Mouse (Mus musculus) neural tube, embryonic 12.5 days (tissue): ENCODE results near the gene Olfr464. TPM values are rescaled to one million over a fixed set of nuclear protein-coding genes. Genes with fewer than 3 reads are reported as not detected.
"Not testable (repeated sequence)": the region's sequence is repeated elsewhere in the genome, so short reads cannot be mapped to it uniquely, and the experiment has no call there.

Experiments
- ATAC-seq: fragments of 200-750 bp; cut with Nextera tagmentation; 2 replicates; pipeline ENCODE4 v1.8.0; 2017; ENCODE audit warnings: low read depth, mild to moderate bottlenecking, moderate TSS enrichment, moderate library complexity; ENCODE audit not compliant: low FRiP score
- H3K27ac ChIP-seq: fragments of 300-500 bp; sonication (generic); 2 replicates; pipeline ENCODE4 v1.5.1; 2016
- H3K27me3 ChIP-seq: fragments of 300-500 bp; sonication (generic); replicated peaks from 2 replicates; pipeline ENCODE4 v1.6.1; 2016; ENCODE audit warnings: mild to moderate bottlenecking
- H3K36me3 ChIP-seq: fragments of 300-500 bp; sonication (generic); 2 replicates; pipeline ENCODE4 v1.6.1; 2016; ENCODE audit warnings: mild to moderate bottlenecking
- H3K4me1 ChIP-seq: fragments of 300-500 bp; sonication (generic); 2 replicates; pipeline ENCODE4 v1.6.1; 2016
- H3K4me2 ChIP-seq: fragments of 300-500 bp; sonication (generic); replicated peaks from 2 replicates; pipeline ENCODE4 v1.6.1; 2016; ENCODE audit warnings: mild to moderate bottlenecking
- H3K4me3 ChIP-seq: fragments of 300-500 bp; sonication (generic); 2 replicates; pipeline ENCODE4 v1.5.1; 2016
- H3K9ac ChIP-seq: fragments of 300-500 bp; sonication (generic); 2 replicates; pipeline ENCODE4 v1.6.1; 2016; ENCODE audit warnings: mild to moderate bottlenecking
- H3K9me3 ChIP-seq: fragments of 300-500 bp; sonication (generic); 2 replicates; pipeline ENCODE4 v1.6.1; 2016; ENCODE audit warnings: mild to moderate bottlenecking
- WGBS: fragments of 180-500 bp; shearing (Covaris S2); methylation state at CpG from one replicate; pipeline ENCODE4 v1.1.7; 2016; 5-methylcytosine and 5-hydroxymethylcytosine counted together
- polyA plus RNA-seq: library from polyadenylated mRNA; unstranded; fragments of >200 nt; fragmentation: Nextera tagmentation; extraction: Ambion mirVana; gene quantifications from 2 replicates; pipeline ENCODE4 v1.2.1, GENCODE M21; 2016

The Olfr464 gene
- polyA plus RNA-seq, 1 experiment from 2014 or later: not detected

DNA sequence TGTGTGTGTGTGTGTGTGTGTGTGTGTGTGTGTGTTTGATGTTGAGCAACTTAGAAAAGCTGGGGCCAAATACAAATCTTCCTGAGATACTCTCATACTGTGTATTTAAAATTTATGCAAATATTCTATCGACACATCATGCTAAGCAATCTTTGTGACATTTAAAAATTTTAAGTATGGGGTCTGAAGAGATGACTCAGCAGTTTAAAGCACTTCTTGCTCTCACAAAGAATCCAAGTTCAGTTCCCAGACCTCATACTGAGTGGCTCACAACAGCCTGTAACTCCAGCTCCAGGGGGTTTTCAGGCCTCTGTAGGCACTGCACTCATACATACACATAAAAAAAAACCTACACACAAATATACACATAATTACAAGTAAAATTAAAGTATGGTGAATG lies 4.8 kb downstream of the Olfr464 start:
- no peak overlapping the region for H3K4me2 ChIP-seq
- no peaks in the 10 kb centered on the region for H3K9me3 ChIP-seq
- no peaks in the 10 kb centered on the region for H3K4me1 ChIP-seq
- H3K4me3 ChIP-seq: no peak overlapping the region
- H3K27me3 ChIP-seq: no peaks in the 10 kb centered on the region
- WGBS: 86% methylated on average over 1 of the region's 1 CpGs
- no peaks in the 10 kb centered on the region for H3K36me3 ChIP-seq
- ATAC-seq: no peak
- H3K9ac ChIP-seq: no peak overlapping the region
- no peak overlapping the region for H3K27ac ChIP-seq

DNA sequence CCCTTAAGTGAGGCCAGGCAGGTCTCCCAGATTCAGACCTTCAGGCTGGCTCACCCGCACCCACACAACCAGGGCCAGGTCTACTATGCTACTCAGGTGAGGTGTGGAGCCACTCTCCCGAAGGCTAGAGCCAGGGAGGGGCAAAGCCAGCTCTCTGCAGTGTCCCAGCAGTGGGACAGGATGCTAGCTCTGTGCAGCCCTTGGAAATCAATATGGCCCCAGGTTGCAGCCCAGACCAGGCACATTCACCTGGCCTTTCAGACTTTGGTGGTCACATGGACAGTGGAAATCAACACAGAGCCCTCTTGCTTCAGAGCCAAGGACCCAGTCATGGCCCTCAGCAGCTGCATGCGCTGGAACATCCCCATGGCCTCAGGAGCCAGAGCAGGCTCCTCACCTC lies 16.4 kb downstream of the Olfr464 start:
- WGBS: 86% methylated on average over 3 of the region's 3 CpGs
- Histone ChIP-seq H3K27ac (no peak overlapping the region), H3K9me3 (no peaks in the 10 kb centered on the region), H3K4me1 (no peaks in the 10 kb centered on the region), H3K4me2 (no peak overlapping the region), H3K9ac (no peak overlapping the region), H3K27me3 (no peaks in the 10 kb centered on the region), H3K4me3 (no peak overlapping the region), H3K36me3 (no peaks in the 10 kb centered on the region)
- no peak for ATAC-seq

DNA sequence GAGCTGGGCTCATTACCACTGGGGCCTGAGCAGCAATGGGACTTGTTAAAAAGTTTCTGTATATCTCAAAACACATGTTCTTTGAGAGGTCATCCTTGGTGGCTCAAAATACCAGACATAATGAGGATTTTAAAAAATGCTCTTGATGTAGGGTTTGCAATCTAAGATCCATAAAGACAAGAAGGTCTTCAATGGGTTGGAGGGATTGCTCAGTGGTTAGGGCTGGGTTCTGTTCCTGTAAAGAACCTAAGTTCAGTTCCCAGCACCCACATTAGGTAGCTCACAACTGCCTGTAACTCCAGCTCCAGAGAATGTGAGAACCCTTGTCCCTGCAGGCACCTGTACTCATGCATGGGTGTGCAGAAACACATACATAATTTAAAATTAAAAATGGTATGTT lies 23.5 kb downstream of the Olfr464 start, which contains the start of gene Olfr463:
Gene Olfr463 (minus strand): TSS at position 101 of the 400 bp plus-strand sequence.
- Histone ChIP-seq H3K4me1 (no peaks in the 10 kb centered on the region), H3K27ac (no peak within 1 kb of the TSS), H3K4me3 (no peak within 1 kb of the TSS), H3K27me3 (peaks cover 3% of the 10 kb centered on the region), H3K36me3 (no peaks in the 10 kb centered on the region), H3K4me2 (no peak within 1 kb of the TSS), H3K9ac (no peak within 1 kb of the TSS), H3K9me3 (no peaks in the 10 kb centered on the region)
- no peak for ATAC-seq

DNA sequence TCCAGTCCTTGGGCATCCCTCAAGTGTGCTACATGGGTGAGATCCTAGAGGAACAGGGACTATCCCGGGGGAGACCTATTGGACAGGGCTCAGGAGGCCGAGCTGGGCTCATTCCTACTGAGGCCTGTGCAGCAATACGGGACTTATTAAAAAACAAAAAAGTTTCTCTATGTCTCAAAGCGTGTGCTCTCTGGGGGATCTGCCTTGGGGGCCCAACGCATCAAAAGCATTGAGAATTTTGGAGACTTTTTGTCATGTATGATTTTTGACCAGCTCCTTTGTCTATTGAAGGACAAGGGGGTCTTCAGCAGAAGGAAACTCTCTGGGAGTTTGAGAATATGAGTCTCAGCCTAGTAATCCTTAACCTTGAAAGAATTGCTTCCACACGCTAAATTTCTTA lies 28.6 kb downstream of the Olfr464 start, which contains the start of gene Olfr462:
Gene Olfr462 (minus strand): TSS at position 101 of the 400 bp plus-strand sequence.
- Histone ChIP-seq H3K27ac (no peak within 1 kb of the TSS), H3K9me3 (no peaks in the 10 kb centered on the region), H3K9ac (no peak within 1 kb of the TSS), H3K4me1 (no peaks in the 10 kb centered on the region), H3K4me2 (no peak within 1 kb of the TSS), H3K36me3 (no peaks in the 10 kb centered on the region), H3K27me3 (no peaks in the 10 kb centered on the region), H3K4me3 (no peak within 1 kb of the TSS)
- WGBS: 89% methylated on average over 6 of the region's 6 CpGs
- ATAC-seq: no peak

DNA sequence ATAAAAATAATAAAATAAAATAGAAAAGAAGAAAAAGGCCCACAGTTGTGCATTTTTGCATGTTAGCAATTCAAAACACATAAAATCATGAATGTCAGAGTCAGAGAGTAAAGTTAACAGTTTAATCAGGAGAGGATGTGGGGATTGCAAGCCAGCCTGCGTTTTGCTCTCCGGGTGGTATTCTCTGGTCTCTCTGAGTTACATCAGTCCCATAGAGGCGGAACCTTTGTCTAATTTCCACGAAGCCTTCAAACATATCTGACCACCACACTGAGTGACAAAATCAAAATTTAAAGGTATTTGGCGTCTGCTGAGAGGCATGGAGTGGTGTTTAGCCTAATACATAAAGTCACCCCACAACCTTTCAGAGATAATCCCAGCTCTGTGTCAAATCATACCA lies 35.9 kb downstream of the Olfr464 start:
- H3K9me3 ChIP-seq: no peaks in the 10 kb centered on the region
- WGBS: 80% methylated on average over 5 of the region's 5 CpGs
- no peak for ATAC-seq

GRCm38 (mm10) chr11:87883493-87883892 lies 37.3 kb downstream of the Olfr464 start:
- no peak overlapping the region for H3K4me3 ChIP-seq
- no peak overlapping the region for H3K4me2 ChIP-seq
- H3K9ac ChIP-seq: no peak overlapping the region
- no peaks in the 10 kb centered on the region for H3K27me3 ChIP-seq
- H3K4me1 ChIP-seq: no peaks in the 10 kb centered on the region
- no peak overlapping the region for H3K27ac ChIP-seq
- 45% methylated on average over 5 of the region's 5 CpGs for WGBS
- ATAC-seq: no peak
- H3K36me3 ChIP-seq: no peaks in the 10 kb centered on the region
- no peaks in the 10 kb centered on the region for H3K9me3 ChIP-seq

More for the DNA sequence above, 35.9 kb downstream of the Olfr464 start:
- no peaks in the 10 kb centered on the region for H3K36me3 ChIP-seq
- H3K27ac ChIP-seq: no peak overlapping the region
- no peak overlapping the region for H3K4me3 ChIP-seq
- H3K27me3 ChIP-seq: no peaks in the 10 kb centered on the region
- H3K4me1 ChIP-seq: no peaks in the 10 kb centered on the region
- no peak overlapping the region for H3K9ac ChIP-seq
- H3K4me2 ChIP-seq: no peak overlapping the region

DNA sequence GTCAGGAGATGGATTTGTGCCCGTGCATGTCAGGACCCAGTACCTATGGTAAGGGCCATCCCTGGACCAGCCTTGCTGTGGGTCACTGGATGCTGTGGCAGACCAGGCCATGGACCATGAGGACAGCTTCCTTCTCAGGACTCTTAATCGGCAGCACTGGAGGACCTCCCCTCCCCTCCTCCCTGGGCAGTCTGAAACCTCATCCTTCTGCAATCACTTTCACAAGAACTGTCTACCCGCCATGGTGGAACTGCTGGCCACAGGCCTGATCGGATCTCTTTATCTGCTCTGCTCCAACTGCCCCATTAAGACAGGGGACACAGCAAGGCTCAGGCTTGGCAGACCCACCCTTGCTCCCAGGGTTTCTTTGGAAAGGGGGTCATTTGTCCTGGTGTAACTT lies 39.1 kb downstream of the Olfr464 start:
- H3K27me3 ChIP-seq: no peaks in the 10 kb centered on the region
- no peaks in the 10 kb centered on the region for H3K9me3 ChIP-seq
- H3K9ac ChIP-seq: no peak overlapping the region
- no peak overlapping the region for H3K4me2 ChIP-seq
- WGBS: 75% methylated on average over 4 of the region's 4 CpGs
- H3K27ac ChIP-seq: no peak overlapping the region
- H3K4me3 ChIP-seq: no peak overlapping the region
- ATAC-seq: no peak
- no peaks in the 10 kb centered on the region for H3K36me3 ChIP-seq
- H3K4me1 ChIP-seq: no peaks in the 10 kb centered on the region

DNA sequence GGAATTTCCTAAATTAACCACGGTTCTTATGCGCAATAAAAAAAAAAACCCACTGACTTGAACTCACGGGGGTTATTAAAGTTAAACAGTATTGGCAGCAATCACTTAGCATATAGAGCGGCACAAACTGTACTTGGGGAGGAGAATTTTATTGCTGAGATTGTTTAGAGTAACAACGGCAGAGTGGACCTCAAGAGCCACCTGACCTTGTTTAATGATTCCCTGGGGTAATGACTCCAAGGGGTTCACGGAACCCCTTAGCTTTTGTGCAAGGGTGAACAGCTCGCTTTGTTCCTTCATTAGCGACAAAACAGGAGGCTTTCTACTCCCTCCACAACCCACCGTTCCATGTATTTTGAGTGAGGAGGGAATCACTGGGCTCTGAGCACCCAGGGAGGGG lies 40.9 kb downstream of the Olfr464 start:
- no peak for ATAC-seq

DNA sequence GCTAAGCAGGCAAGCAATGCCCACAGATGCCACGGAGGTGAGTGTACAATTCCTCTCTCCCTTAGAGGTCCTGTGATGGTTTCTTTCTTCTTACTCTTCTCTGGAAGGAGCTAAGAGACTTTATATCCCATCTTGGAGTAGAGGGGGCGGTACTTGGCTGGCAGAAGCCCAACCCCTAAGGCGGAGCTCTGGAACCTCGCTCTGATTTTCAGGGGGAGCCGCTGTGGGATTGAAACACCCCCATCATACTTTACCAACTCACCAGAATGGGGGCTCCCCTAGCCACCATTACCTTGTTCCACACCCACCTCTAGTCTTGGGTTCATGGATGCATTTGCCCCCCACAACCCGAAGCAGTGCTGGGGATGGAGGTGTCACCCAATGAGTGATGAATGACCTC lies 45.3 kb downstream of the Olfr464 start, which contains the start of gene Epx:
Gene Epx (minus strand): TSS at position 101 of the 400 bp plus-strand sequence.
- ATAC-seq: no peak
- no peak within 1 kb of the TSS for H3K27ac ChIP-seq
- H3K4me1 ChIP-seq: no peaks in the 10 kb centered on the region
- no peak within 1 kb of the TSS for H3K4me2 ChIP-seq
- H3K36me3 ChIP-seq: no peaks in the 10 kb centered on the region
- no peaks in the 10 kb centered on the region for H3K27me3 ChIP-seq
- no peaks in the 10 kb centered on the region for H3K9me3 ChIP-seq
- no peak within 1 kb of the TSS for H3K4me3 ChIP-seq
- 83% methylated on average over 6 of the region's 6 CpGs for WGBS
- no peak within 1 kb of the TSS for H3K9ac ChIP-seq

More for the DNA sequence above, 40.9 kb downstream of the Olfr464 start:
- 35% methylated on average over 9 of the region's 9 CpGs for WGBS
- H3K27me3 ChIP-seq: no peaks in the 10 kb centered on the region
- no peak overlapping the region for H3K27ac ChIP-seq
- H3K9ac ChIP-seq: no peak overlapping the region
- H3K36me3 ChIP-seq: no peaks in the 10 kb centered on the region
- H3K4me3 ChIP-seq: no peak overlapping the region
- H3K4me2 ChIP-seq: no peak overlapping the region
- H3K4me1 ChIP-seq: no peaks in the 10 kb centered on the region
- no peaks in the 10 kb centered on the region for H3K9me3 ChIP-seq

DNA sequence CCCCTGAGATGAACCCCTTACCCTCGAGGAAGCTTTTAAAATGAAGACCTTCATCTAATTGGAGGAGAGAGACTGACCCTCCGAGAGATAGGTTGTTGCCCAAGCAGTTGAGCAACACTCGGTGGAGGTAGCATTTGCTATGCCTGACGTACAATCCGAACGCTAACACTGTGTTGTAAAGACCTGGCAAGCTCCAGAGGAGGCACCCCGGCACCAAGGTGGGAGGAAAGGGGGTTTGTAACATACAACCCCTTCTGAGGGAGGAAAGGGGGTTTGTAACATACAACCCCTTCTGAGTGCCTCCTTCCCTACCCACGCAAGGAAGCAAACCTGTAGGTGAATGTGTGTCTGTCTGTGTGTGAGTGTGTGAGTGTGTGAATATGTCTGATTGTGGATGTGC lies 49.0 kb downstream of the Olfr464 start:
- no peak for ATAC-seq
- Histone ChIP-seq H3K27ac (no peak overlapping the region), H3K4me1 (no peaks in the 10 kb centered on the region), H3K9ac (no peak overlapping the region), H3K4me2 (no peak overlapping the region), H3K4me3 (no peak overlapping the region), H3K27me3 (no peaks in the 10 kb centered on the region), H3K9me3 (no peaks in the 10 kb centered on the region), H3K36me3 (no peaks in the 10 kb centered on the region)
- 60% methylated on average over 8 of the region's 8 CpGs for WGBS

- Histone ChIP-seq H3K36me3 (no peaks in the 10 kb centered on the region), H3K4me1 (no peaks in the 10 kb centered on the region), H3K9me3 (no peaks in the 10 kb centered on the region), H3K4me3 (no peak overlapping the region), H3K27ac (no peak overlapping the region), H3K27me3 (no peaks in the 10 kb centered on the region), H3K4me2 (no peak overlapping the region), H3K9ac (no peak overlapping the region)
- ATAC-seq: no peak
- 86% methylated on average over 2 of the region's 2 CpGs for WGBS
These were observed 50.7 kb downstream of the Olfr464 start for GRCm38 (mm10) chr11:87870096-87870495.

DNA sequence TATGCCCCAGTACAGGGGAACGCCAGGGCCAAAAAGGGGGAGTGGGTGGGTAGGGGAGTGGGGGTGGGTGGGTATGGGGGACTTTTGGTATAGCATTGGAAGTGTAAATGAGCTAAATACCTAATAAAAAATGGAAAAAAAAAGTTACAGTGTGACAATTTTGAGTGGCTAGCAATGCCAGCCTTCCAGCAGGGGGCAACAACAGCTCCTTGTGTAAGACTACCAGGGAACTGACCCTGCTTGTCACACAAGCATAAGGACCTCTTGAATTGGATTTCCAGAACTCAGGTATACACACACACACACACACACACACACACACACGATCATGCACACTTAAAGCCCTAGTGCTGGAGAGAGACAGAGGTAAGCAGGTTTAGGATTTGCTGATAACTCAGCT lies 53.9 kb downstream of the Olfr464 start:
- 86% methylated on average over 1 of the region's 2 CpGs for WGBS
- H3K4me1 ChIP-seq, H3K9me3 ChIP-seq, H3K9ac ChIP-seq, H3K27me3 ChIP-seq, H3K4me2 ChIP-seq, ATAC-seq, H3K4me3 ChIP-seq, H3K27ac ChIP-seq: not testable (repeated sequence)
- H3K36me3 ChIP-seq: peaks cover 14% of the 10 kb centered on the region; the same call in 1 of the 2 replicates
